ENCODE assay signal across 11 mouse cellular contexts in genomic region chr19:53608921-53609320, GRCm38 (mm10). TPM values are rescaled to one million over a fixed set of nuclear protein-coding genes. Genes with fewer than 3 reads are reported as not detected.
A peak's percentile ranks its signal among the peaks of the same experiment; 100 is the strongest.
DNase-seq lines count a peak whose midpoint lies in the region; ATAC-seq and TF ChIP-seq lines count a peak whose summit lies in the region.
"Had no signal": no experiment of that assay in that cellular context is flagged by ENCODE, and none has a peak within 500 bp of the region (broad histone marks: within the 10 kb centered on the region; RNA-seq: fewer than 3 reads in every experiment).

No protein-coding gene starts in this region.

- 56% methylated on average over 6 of the region's 6 CpGs for WGBS in forebrain, embryonic 11.5 days
- WGBS in forebrain, postnatal 0 days: 46% methylated on average over 6 of the region's 6 CpGs
- 80% methylated on average over 6 of the region's 6 CpGs for WGBS in limb, embryonic 12.5 days
- WGBS in limb, embryonic 10.5 days: 89% methylated on average over 6 of the region's 6 CpGs

- H3K4me2 ChIP-seq in forebrain, embryonic 11.5 days (ENCODE audit: low read depth, low read length, severe bottlenecking): no peak overlapping the region
- no peak overlapping the region for H3K4me2 ChIP-seq in forebrain, postnatal 0 days (ENCODE audit: low read depth)
- no peak overlapping the region for H3K4me2 ChIP-seq in limb, embryonic 12.5 days
- H3K4me2 ChIP-seq: stomach, embryonic 15.5 days had no signal

- H3K9ac ChIP-seq in forebrain, embryonic 11.5 days (ENCODE audit: low read length): no peak overlapping the region
- H3K9ac ChIP-seq in forebrain, postnatal 0 days: no peak overlapping the region
- H3K9ac ChIP-seq in limb, embryonic 12.5 days (replicated peaks): 0 out of 2 replicates have a peak overlapping the region, but pooled peaks have one; percentile 4
- H3K9ac ChIP-seq: stomach, embryonic 15.5 days had no signal

- no peaks in the 10 kb centered on the region for H3K27me3 ChIP-seq in forebrain, embryonic 11.5 days (ENCODE audit: control insufficient read depth, insufficient read depth, low read length)
- H3K27me3 ChIP-seq in forebrain, postnatal 0 days (ENCODE audit: insufficient read depth, low read length): no peaks in the 10 kb centered on the region
- no peaks in the 10 kb centered on the region for H3K27me3 ChIP-seq in limb, embryonic 12.5 days
- H3K27me3 ChIP-seq in limb, embryonic 10.5 days (ENCODE audit: low read depth, poor library complexity, severe bottlenecking): no peaks in the 10 kb centered on the region
- H3K27me3 ChIP-seq: stomach, embryonic 15.5 days had no signal

- H3K9me3 ChIP-seq in forebrain, embryonic 11.5 days (ENCODE audit: control insufficient read depth, low read length): no peaks in the 10 kb centered on the region
- H3K9me3 ChIP-seq in forebrain, postnatal 0 days (ENCODE audit: low read length): no peaks in the 10 kb centered on the region
- no peaks in the 10 kb centered on the region for H3K9me3 ChIP-seq in limb, embryonic 12.5 days
- H3K9me3 ChIP-seq in limb, embryonic 10.5 days (replicated peaks): no peaks in the 10 kb centered on the region
- H3K9me3 ChIP-seq: stomach, embryonic 15.5 days had no signal

- no peak for DNase-seq in forebrain, embryonic 11.5 days (ENCODE audit: low spot score)
- DNase-seq in forebrain, postnatal 0 days: no peak
- no peak for DNase-seq in limb, embryonic 10.5 days (ENCODE audit: low spot score)
- DNase-seq in embryo, embryonic 10.5 days (ENCODE audit: low spot score): peak; percentile 31
- DNase-seq in mesoderm, embryonic 11.5 days (ENCODE audit: low read depth, low spot score): peak; percentile 12
- DNase-seq in ovary, adult 18-20 months (ENCODE audit: low spot score): no peak
- DNase-seq in spleen, postnatal 14 days (ENCODE audit: low spot score in 2 of 2): no peak
- DNase-seq: gastrocnemius, postnatal 10 days had no signal

- TF ChIP-seq CTCF in forebrain, postnatal 0 days (IDR thresholded peaks at IDR 0.05; ENCODE audit: low read depth): no peak

- H3K4me3 ChIP-seq in forebrain, embryonic 11.5 days (ENCODE audit: low read depth, low read length): no peak overlapping the region
- no peak overlapping the region for H3K4me3 ChIP-seq in forebrain, postnatal 0 days (ENCODE audit: low read depth, low read length)
- no peak overlapping the region for H3K4me3 ChIP-seq in limb, embryonic 12.5 days (replicated peaks)
- H3K4me3 ChIP-seq in limb, embryonic 10.5 days: no peak overlapping the region
- H3K4me3 ChIP-seq: stomach, embryonic 15.5 days had no signal

- no peaks in the 10 kb centered on the region for H3K4me1 ChIP-seq in forebrain, embryonic 11.5 days (replicated peaks; ENCODE audit: control insufficient read depth, insufficient read depth, low read length)
- H3K4me1 ChIP-seq in forebrain, postnatal 0 days (ENCODE audit: insufficient read depth): no peaks in the 10 kb centered on the region
- H3K4me1 ChIP-seq in limb, embryonic 12.5 days (replicated peaks): 0 out of 2 replicates have a peak, but pooled peaks cover 3% of the 10 kb centered on the region
- no peaks in the 10 kb centered on the region for H3K4me1 ChIP-seq in limb, embryonic 10.5 days

- no peak overlapping the region for H3K27ac ChIP-seq in forebrain, embryonic 11.5 days (ENCODE audit: low read depth, low read length)
- no peak overlapping the region for H3K27ac ChIP-seq in forebrain, postnatal 0 days (ENCODE audit: low read depth, low read length)
- H3K27ac ChIP-seq in limb, embryonic 12.5 days: no peak overlapping the region
- no peak overlapping the region for H3K27ac ChIP-seq in limb, embryonic 10.5 days
- H3K27ac ChIP-seq: macrophage; stomach, embryonic 15.5 days had no signal

- H3K36me3 ChIP-seq in forebrain, embryonic 11.5 days (ENCODE audit: control insufficient read depth, insufficient read depth, low read length): no peaks in the 10 kb centered on the region
- H3K36me3 ChIP-seq in forebrain, postnatal 0 days (ENCODE audit: insufficient read depth): peaks cover 13% of the 10 kb centered on the region
- H3K36me3 ChIP-seq in limb, embryonic 12.5 days: peaks cover 48% of the 10 kb centered on the region
- H3K36me3 ChIP-seq in limb, embryonic 10.5 days: peaks cover 66% of the 10 kb centered on the region

- peak; percentile 63; the same call in 1 of the 2 replicates for ATAC-seq in forebrain, embryonic 11.5 days (replicated peaks; ENCODE audit: low FRiP score)
- ATAC-seq in forebrain, postnatal 0 days: no peak
- ATAC-seq in limb, embryonic 12.5 days (ENCODE audit: insufficient number of reproducible peaks, insufficient read depth, low FRiP score, low TSS enrichment, low read depth): no peak; the same call in 1 of the 2 replicates

RNA-seq across cellular contexts. Expression of gene Smc3, which starts 8.7 kb away (rescaled TPM):
- 94.1 and 101 TPM in 2 replicates for polyA plus RNA-seq in forebrain, embryonic 11.5 days (2014; fragmentation: Nextera tagmentation; extraction: Ambion mirVana)
- total RNA-seq in forebrain, postnatal 0 days (2014; rRNA removed): 35.5 and 41.4 TPM in 2 replicates
- polyA plus RNA-seq in forebrain, postnatal 0 days (2015; fragmentation: Nextera tagmentation; extraction: Ambion mirVana): 36.9 and 47.0 TPM in 2 replicates
- polyA plus RNA-seq in limb, embryonic 12.5 days (2016; fragmentation: Nextera tagmentation; extraction: Ambion mirVana): 83.4 and 83.8 TPM in 2 replicates
- 62.4 and 77.0 TPM in 2 replicates for polyA plus RNA-seq in limb, embryonic 10.5 days (2016; fragmentation: Nextera tagmentation; extraction: Ambion mirVana)

RNA-seq across cellular contexts. Expression of gene Nutf2-ps1, which starts 20.1 kb away (rescaled TPM):
- 433 and 467 TPM in 2 replicates for polyA plus RNA-seq in forebrain, embryonic 11.5 days (2014; fragmentation: Nextera tagmentation; extraction: Ambion mirVana)
- total RNA-seq in forebrain, postnatal 0 days (2014; rRNA removed): 72.1 and 78.8 TPM in 2 replicates
- 184 and 209 TPM in 2 replicates for polyA plus RNA-seq in forebrain, postnatal 0 days (2015; fragmentation: Nextera tagmentation; extraction: Ambion mirVana)
- polyA plus RNA-seq in limb, embryonic 12.5 days (2016; fragmentation: Nextera tagmentation; extraction: Ambion mirVana): 449 and 459 TPM in 2 replicates
- 549 and 585 TPM in 2 replicates for polyA plus RNA-seq in limb, embryonic 10.5 days (2016; fragmentation: Nextera tagmentation; extraction: Ambion mirVana)

Comparison
In these comparisons a context has a peak if more than half of its experiments do, and no peak if none do; other contexts are left out.
1. DNase-seq: peak in embryo, embryonic 10.5 days (single experiment) and mesoderm, embryonic 11.5 days (single experiment); none in forebrain, embryonic 11.5 days (single experiment), forebrain, postnatal 0 days (single experiment), limb, embryonic 10.5 days (single experiment), ovary, adult 18-20 months (single experiment) and spleen, postnatal 14 days (0 of 2).